Mouse (Mus musculus): Measurements from ENCODE around the gene Abca17.

DNA sequence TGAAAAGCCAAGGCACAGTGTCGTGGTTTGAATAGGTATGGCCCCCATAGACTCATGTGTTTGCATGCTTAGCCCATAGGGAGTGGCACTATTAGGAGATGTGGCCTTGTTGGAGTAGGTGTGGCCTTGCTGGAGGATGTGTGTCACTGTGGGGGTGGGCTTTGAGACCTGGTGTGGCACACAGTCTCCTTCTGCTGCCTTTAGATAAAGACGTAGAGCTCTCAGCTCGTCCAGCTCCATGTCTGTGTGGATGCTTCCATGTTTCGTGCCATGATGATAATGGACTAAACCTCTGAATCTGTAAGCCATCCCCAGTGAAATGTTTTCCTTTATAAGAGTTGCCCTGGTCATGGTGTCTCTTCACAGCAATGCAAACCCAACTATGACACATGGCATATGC, 71.0 kb downstream of the Abca17 start:
- no peak for TF ChIP-seq USF1 (IDR thresholded peaks at IDR 0.05; ENCODE audit: low read depth)
- no peak for TF ChIP-seq CTCF (IDR thresholded peaks at IDR 0.05; ENCODE audit: control insufficient read depth, insufficient read depth, insufficient read length)
